Comparison of ENCODE assay signal across 44 mouse cellular contexts in the genomic region with DNA sequence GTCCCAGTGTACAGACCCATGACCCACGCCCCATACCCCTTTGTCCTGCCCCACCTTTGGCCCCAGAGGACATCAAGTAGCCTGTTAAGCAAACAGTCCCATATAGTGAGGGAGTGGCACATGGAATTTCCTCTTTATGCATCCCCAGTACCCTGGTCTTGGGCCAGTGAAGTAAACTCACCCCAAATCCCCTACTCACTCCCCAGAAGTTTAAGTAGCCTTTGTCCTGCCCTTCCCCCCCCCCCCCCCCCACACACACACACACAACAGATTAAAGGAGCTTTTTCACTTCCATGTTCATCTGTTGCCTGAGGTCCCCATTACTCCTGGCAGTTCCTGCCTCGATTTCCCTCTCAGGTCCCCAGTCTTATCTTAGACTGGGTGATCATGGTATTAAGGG. TPM values are rescaled to one million over a fixed set of nuclear protein-coding genes. Genes with fewer than 3 reads are reported as not detected.
"Had no signal": no experiment of that assay in that cellular context is flagged by ENCODE, and none has a peak within 500 bp of the region (broad histone marks: within the 10 kb centered on the region; RNA-seq: fewer than 3 reads in every experiment).

No protein-coding gene starts in this region.

- H3K36me3 ChIP-seq: limb, embryonic 10.5 days; limb, embryonic 12.5 days; limb, embryonic 13.5 days; limb, embryonic 15.5 days; liver, embryonic 12.5 days; liver, embryonic 13.5 days; liver, embryonic 15.5 days; lung, embryonic 15.5 days; midbrain, embryonic 10.5 days; midbrain, embryonic 12.5 days; midbrain, embryonic 13.5 days; midbrain, embryonic 15.5 days; neural tube, embryonic 12.5 days; neural tube, embryonic 13.5 days had no signal

- H3K4me1 ChIP-seq: limb, embryonic 10.5 days; limb, embryonic 12.5 days; limb, embryonic 13.5 days; limb, embryonic 15.5 days; liver, embryonic 12.5 days; liver, embryonic 13.5 days; liver, embryonic 15.5 days; lung, embryonic 15.5 days; megakaryocyte, embryonic 14.5 days; midbrain, embryonic 10.5 days; midbrain, embryonic 12.5 days; midbrain, embryonic 13.5 days; midbrain, embryonic 15.5 days; neural tube, embryonic 12.5 days; neural tube, embryonic 13.5 days had no signal

- H3K9ac ChIP-seq: limb, embryonic 12.5 days; limb, embryonic 13.5 days; limb, embryonic 15.5 days; liver, embryonic 12.5 days; liver, embryonic 13.5 days; liver, embryonic 14.5 days; liver, embryonic 15.5 days; lung, embryonic 14.5 days; lung, embryonic 15.5 days; midbrain, embryonic 12.5 days; midbrain, embryonic 13.5 days; midbrain, embryonic 15.5 days; neural tube, embryonic 12.5 days; neural tube, embryonic 13.5 days had no signal

- DNase-seq: left cerebral cortex, postnatal 4 days; liver; liver, embryonic 13.5 days; lung, adult 18-20 months; lung, adult 2 months; lung, embryonic 14.5 days; lung, postnatal 10 days; lung, postnatal 14 days; lung, postnatal 36 days; lung, postnatal 4 days; midbrain, embryonic 14.5 days had no signal

- H3K4me3 ChIP-seq: limb, embryonic 10.5 days; limb, embryonic 12.5 days; limb, embryonic 13.5 days; limb, embryonic 15.5 days; liver, embryonic 12.5 days; liver, embryonic 13.5 days; liver, embryonic 15.5 days; lung, embryonic 15.5 days; megakaryocyte, embryonic 14.5 days; midbrain, embryonic 10.5 days; midbrain, embryonic 12.5 days; midbrain, embryonic 13.5 days; midbrain, embryonic 15.5 days; myocyte; neural tube, embryonic 12.5 days; neural tube, embryonic 13.5 days had no signal

- H3K4me2 ChIP-seq: limb, embryonic 12.5 days; limb, embryonic 13.5 days; limb, embryonic 15.5 days; liver, embryonic 12.5 days; liver, embryonic 13.5 days; liver, embryonic 15.5 days; lung, embryonic 14.5 days; lung, embryonic 15.5 days; midbrain, embryonic 11.5 days; midbrain, embryonic 12.5 days; midbrain, embryonic 13.5 days; midbrain, embryonic 15.5 days; neural tube, embryonic 12.5 days; neural tube, embryonic 13.5 days had no signal

- H3K27ac ChIP-seq: limb, embryonic 10.5 days; limb, embryonic 12.5 days; limb, embryonic 13.5 days; limb, embryonic 15.5 days; liver, embryonic 12.5 days; liver, embryonic 13.5 days; liver, embryonic 14.5 days; liver, embryonic 15.5 days; lung, embryonic 15.5 days; macrophage; midbrain, embryonic 10.5 days; midbrain, embryonic 12.5 days; midbrain, embryonic 13.5 days; midbrain, embryonic 15.5 days; neural tube, embryonic 12.5 days; neural tube, embryonic 13.5 days had no signal

- ATAC-seq: liver, embryonic 12.5 days; lung, postnatal 0 days; midbrain, embryonic 13.5 days; midbrain, embryonic 15.5 days; midbrain, embryonic 16.5 days had no signal

- H3K27me3 ChIP-seq: limb, embryonic 12.5 days; limb, embryonic 13.5 days; limb, embryonic 15.5 days; liver, embryonic 12.5 days; liver, embryonic 13.5 days; liver, embryonic 15.5 days; lung, embryonic 15.5 days; midbrain, embryonic 12.5 days; midbrain, embryonic 13.5 days; midbrain, embryonic 15.5 days; neural tube, embryonic 12.5 days; neural tube, embryonic 13.5 days had no signal

- H3K9me3 ChIP-seq: limb, embryonic 10.5 days; limb, embryonic 12.5 days; limb, embryonic 13.5 days; limb, embryonic 15.5 days; liver, embryonic 12.5 days; liver, embryonic 13.5 days; liver, embryonic 15.5 days; lung, embryonic 15.5 days; midbrain, embryonic 10.5 days; midbrain, embryonic 12.5 days; midbrain, embryonic 13.5 days; midbrain, embryonic 15.5 days; neural tube, embryonic 12.5 days; neural tube, embryonic 13.5 days had no signal

RNA-seq across cellular contexts. Expression of gene Sec14l4, which starts 7.9 kb away (rescaled TPM):
- total RNA-seq: left cerebral cortex, postnatal 36 days; left cerebral cortex, postnatal 4 days; megakaryocyte progenitor cell, adult 5-6 weeks; megakaryocyte, adult 5-6 weeks; megakaryocyte-erythroid progenitor cell, adult 5-6 weeks; midbrain, postnatal 0 days; monocyte, adult 5-6 weeks had no signal
- polyA plus RNA-seq: limb, embryonic 10.5 days; limb, embryonic 11.5 days; limb, embryonic 12.5 days; macrophage; midbrain, embryonic 10.5 days; midbrain, embryonic 11.5 days; midbrain, embryonic 12.5 days; midbrain, embryonic 13.5 days; midbrain, embryonic 14.5 days; midbrain, embryonic 15.5 days; midbrain, embryonic 16.5 days; myocyte; neural tube, embryonic 11.5 days; neural tube, embryonic 13.5 days had no signal

RNA-seq across cellular contexts. Expression of gene Gal3st1, which starts 39.9 kb away (rescaled TPM):
- total RNA-seq: megakaryocyte-erythroid progenitor cell, adult 5-6 weeks had no signal
- polyA plus RNA-seq: macrophage; midbrain, embryonic 11.5 days; myocyte had no signal

RNA-seq across cellular contexts. Expression of gene Sec14l3, which starts 41.3 kb away (rescaled TPM):
- total RNA-seq: liver, adult 2 months; megakaryocyte progenitor cell, adult 5-6 weeks; megakaryocyte, adult 5-6 weeks; megakaryocyte-erythroid progenitor cell, adult 5-6 weeks; monocyte, adult 5-6 weeks had no signal
- polyA plus RNA-seq: limb, embryonic 10.5 days; limb, embryonic 11.5 days; limb, embryonic 12.5 days; limb, embryonic 13.5 days; limb, embryonic 14.5 days; limb, embryonic 15.5 days; liver, adult 2 months; liver, embryonic 12.5 days; liver, embryonic 13.5 days; liver, embryonic 14.5 days; liver, embryonic 15.5 days; liver, embryonic 16.5 days; macrophage; midbrain, embryonic 10.5 days; midbrain, embryonic 11.5 days; midbrain, embryonic 12.5 days; midbrain, embryonic 13.5 days; myocyte; neural tube, embryonic 11.5 days; neural tube, embryonic 12.5 days had no signal

RNA-seq across cellular contexts. Expression of gene 4930556J24Rik, which starts 46.7 kb away (rescaled TPM):
- total RNA-seq: left cerebral cortex, postnatal 14 days; left cerebral cortex, postnatal 25 days; left cerebral cortex, postnatal 4 days; megakaryocyte progenitor cell, adult 5-6 weeks; megakaryocyte, adult 5-6 weeks; megakaryocyte-erythroid progenitor cell, adult 5-6 weeks; monocyte, adult 5-6 weeks had no signal
- polyA plus RNA-seq: limb, embryonic 11.5 days; limb, embryonic 12.5 days; limb, embryonic 14.5 days; limb, embryonic 15.5 days; liver, adult 2 months; liver, embryonic 13.5 days; liver, embryonic 14.5 days; lung, adult 2 months; lung, postnatal 0 days; macrophage; midbrain, embryonic 11.5 days; neural tube, embryonic 11.5 days had no signal
